Mouse (Mus musculus): ENCODE measurements around the gene Akap2. TPM values are rescaled to one million over a fixed set of nuclear protein-coding genes. Genes with fewer than 3 reads are reported as not detected.

Akap2 gene
- total RNA-seq, 2 experiments from 2014 or later, result 35.1 to 38.1 TPM

GRCm38 (mm10) chr4:57847676-57848075 lies 130.2 kb downstream of the Akap2 start:
- no peak for DNase-seq (ENCODE audit: low spot score in 2 of 2)
- intact Hi-C loops (cut with DNase I), result no loop called here

- intact Hi-C loops (cut with DNase I), result no loop called here
- no peak for DNase-seq (ENCODE audit: low spot score in 2 of 2)
Measured at GRCm38 (mm10) chr4:57849465-57849864, 132.0 kb downstream of the Akap2 start.

DNA sequence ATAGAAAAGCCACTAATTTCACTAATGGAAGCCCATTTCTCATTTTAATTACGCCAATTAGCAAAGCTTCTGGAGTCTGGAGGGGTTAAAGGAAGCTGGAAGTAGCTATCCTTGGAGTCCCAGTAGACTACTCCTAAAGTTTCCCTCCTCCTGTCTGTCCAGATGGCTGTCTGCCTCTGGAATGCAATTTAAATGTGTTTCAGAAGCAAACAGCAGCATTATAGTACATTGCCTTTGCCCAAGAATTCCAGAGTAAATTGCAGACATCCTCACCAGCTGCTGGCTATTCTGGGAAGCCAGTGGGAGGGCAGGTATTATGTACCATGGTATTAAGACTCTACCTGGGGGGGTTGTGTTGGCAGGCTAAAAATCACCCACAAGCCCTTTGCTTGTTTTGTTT lies 134.3 kb downstream of the Akap2 start:
- intact Hi-C loops (cut with DNase I), result no loop called here

DNA sequence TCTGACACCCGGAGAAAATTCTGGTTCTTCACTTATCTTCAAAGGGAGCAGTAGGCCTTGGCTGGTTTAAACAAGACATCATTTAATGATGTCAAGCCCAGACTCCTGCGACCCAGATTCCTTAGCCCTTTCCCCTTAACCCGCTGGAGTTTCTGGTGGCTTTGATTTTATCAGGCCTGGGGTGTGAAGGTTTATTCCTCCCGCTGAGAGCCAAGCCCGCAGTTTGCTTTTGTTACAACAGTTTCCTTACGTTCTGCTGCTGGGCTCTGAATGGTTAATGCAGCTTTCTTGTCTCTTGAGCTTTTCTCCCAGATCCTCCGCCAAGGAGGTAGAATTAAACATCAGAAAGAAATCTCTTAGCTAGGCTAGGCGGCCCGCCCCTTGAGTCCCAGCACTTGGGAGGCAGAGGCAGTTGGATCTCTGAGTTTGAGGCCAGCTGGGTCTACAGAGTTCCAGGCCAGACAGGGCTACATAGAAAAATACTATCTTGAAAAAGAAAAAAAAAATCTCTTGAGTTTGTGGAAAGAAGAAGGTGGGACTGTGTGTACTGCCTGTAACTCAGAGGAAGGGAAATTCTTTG lies 135.1 kb downstream of the Akap2 start:
- no peak for DNase-seq (ENCODE audit: low spot score in 2 of 2)
- intact Hi-C loops (cut with DNase I), result no loop called here

More for the DNA sequence above, 134.3 kb downstream of the Akap2 start:
- DNase-seq (ENCODE audit: low spot score in 2 of 2), result no peak

GRCm38 (mm10) chr4:57854181-57854580 lies 136.7 kb downstream of the Akap2 start:
- intact Hi-C loops (cut with DNase I), result no loop called here

DNA sequence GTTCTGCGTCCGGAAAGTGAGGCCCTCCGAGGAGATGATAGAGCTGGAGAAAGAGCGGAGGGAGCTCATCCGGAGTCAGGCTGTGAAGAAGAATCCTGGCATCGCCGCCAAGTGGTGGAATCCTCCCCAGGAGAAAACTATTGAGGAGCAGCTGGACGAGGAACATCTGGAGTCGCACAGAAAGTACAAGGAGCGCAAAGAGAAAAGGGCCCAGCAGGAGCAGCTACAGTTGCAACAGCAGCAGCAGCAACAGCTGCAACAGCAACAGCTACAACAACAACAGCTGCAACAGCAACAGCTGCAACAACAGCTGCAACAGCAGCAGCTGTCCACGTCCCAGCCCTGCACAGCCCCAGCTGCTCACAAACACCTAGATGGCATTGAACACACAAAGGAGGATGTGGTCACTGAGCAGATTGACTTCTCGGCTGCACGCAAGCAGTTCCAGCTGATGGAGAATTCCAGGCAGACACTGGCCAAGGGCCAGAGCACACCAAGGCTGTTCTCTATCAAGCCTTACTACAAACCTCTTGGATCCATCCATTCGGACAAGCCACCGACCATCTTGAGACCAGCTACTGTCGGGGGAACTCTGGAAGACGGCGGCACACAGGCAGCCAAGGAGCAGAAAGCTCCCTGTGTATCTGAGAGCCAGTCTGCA lies 138.0 kb downstream of the Akap2 start:
- intact Hi-C loops (cut with DNase I), result no loop called here
- no peak for DNase-seq (ENCODE audit: low spot score in 2 of 2)

More at GRCm38 (mm10) chr4:57854181-57854580, 136.7 kb downstream of the Akap2 start:
- no peak for DNase-seq (ENCODE audit: low spot score in 2 of 2)

- DNase-seq (ENCODE audit: low spot score in 2 of 2), result no peak
- intact Hi-C loops (cut with DNase I), result no loop called here
Measured at GRCm38 (mm10) chr4:57856673-57857072, 139.2 kb downstream of the Akap2 start.

GRCm38 (mm10) chr4:57860204-57860611 lies 142.8 kb downstream of the Akap2 start:
- no peak for DNase-seq (ENCODE audit: low spot score in 2 of 2)
- intact Hi-C loops (cut with DNase I), result no loop called here

DNA sequence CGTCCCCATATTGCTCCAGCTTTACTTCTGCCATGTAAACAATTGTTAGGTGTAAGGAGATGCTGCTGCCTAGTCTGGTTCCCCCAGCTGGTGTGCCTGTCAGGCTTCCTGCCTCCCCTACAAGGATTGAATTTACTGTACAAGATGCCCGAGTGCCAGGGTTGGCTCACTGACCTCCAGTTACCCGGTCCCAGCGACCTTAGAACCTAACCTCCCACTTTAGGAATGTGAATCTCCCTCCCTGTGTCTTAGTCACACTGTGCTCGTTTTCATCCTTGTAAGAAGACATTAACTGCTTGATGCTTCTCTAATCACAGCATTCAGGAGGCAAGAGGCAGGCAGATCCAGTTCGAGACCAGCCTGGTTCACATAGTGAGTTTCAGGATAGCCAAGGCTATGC lies 143.7 kb downstream of the Akap2 start:
- no peak for DNase-seq (ENCODE audit: low spot score in 2 of 2)
- intact Hi-C loops (cut with DNase I), result no loop called here

GRCm38 (mm10) chr4:57861856-57862255 lies 144.4 kb downstream of the Akap2 start:
- DNase-seq (ENCODE audit: low spot score in 2 of 2), result no peak
- intact Hi-C loops (cut with DNase I), result no loop called here

DNA sequence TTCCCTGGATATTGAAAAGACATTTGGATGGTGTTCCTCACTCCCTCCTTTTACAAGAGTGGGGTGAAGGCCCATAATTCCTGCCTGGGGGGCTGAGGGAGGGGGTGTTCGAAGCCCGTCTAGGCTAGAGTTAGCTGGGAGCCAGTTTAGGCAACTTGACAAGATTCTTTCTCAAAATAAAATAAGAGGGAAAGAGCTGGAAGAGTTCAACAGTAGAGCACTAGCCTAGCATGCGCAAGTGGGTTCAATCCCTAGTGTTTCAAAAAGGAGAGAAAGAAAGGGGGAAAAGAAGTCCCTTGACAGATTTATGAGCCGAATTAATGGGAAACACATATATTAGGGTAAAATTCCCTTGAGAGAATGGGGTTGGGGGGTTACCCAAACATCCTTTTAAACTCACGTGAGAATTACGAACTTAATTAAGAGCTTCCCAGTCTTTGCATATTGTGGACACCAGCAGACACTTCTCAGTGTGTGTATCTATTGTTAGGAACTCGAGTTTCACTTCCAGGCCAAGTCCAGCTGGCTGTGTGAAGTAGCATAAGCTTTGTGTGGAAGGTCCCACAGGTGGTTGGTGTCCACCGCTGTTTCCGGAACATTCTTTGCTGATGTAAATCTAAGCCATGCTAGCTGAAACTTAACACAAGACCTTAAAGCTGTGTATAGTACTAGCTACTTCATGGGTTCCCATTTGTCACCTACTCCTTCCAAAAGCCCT lies 145.0 kb downstream of the Akap2 start:
- no peak for DNase-seq (ENCODE audit: low spot score in 2 of 2)
- intact Hi-C loops (cut with DNase I), result no loop called here

DNA sequence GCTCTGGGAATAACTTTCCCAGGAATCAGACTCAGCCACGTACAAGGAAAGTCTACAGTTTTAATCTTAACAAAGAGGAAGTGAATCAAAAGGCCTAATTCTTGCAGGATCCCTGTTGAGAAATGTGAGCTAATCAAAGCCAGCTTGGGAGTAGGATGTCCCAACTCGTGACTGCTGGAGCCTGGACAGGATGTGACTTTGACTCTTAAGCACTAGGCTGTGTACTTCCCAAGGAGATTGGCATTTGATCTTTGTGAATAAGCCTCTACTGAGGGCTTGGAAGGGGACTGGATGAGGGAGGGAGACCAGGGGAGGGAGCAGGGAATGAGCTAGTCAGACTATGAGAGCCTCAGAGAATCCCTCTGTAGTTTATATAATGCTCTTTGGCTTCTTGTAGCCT lies 148.6 kb downstream of the Akap2 start:
- intact Hi-C loops (cut with DNase I), result loop anchor here (5.0 kb wide), 1 partner anchor 194 kb away; no protein-coding TSS in a partner anchor
- no peak for DNase-seq (ENCODE audit: low spot score in 2 of 2)

DNA sequence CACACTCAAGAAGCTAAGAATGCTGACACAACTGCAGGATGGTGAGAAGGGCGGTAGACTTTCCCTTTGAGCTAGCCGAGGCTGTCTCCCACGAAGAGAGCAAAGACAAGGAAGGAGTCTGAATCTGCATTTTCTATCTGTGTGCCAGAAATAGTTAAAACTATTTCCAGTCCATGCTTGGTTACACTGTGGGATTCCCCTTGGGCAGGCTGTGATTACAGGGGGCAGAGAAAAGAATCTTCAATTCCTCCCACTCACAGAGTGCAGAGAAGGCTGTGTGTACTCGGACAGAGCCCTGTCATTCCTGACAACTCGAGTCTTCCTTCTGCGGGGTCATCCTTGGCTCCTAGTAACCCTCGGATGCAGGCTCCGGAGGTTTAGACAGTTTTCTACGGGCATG lies 149.5 kb downstream of the Akap2 start:
- DNase-seq (ENCODE audit: low spot score in 2 of 2), result peak in 1 of 2 experiments; percentile 27
- intact Hi-C loops (cut with DNase I), result loop anchor here (5.0 kb wide), 1 partner anchor 195 kb away; no protein-coding TSS in a partner anchor

DNA sequence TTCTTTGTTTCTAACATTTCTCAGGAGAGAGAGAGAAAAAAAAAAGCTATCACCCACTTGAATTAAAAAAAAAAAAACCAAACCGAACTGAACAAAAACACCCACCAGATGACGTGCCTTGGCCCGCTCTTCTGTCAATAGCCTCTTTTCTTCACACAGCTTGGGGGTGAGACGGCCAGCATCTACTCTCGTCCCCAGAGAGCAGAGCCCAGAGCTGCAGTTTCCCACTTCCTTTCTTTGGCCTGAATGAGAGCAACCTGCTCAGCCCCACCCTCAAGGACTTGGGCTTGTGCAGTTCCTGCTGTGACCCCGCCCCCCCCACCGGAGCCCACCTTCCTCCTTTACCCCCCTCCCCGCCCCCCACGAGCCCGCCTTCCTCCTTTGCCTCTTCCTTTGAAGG lies 150.0 kb downstream of the Akap2 start:
- intact Hi-C loops (cut with DNase I), result loop anchor here (5.0 kb wide), 1 partner anchor 195 kb away; no protein-coding TSS in a partner anchor
- no peak for DNase-seq (ENCODE audit: low spot score in 2 of 2)

GRCm38 (mm10) chr4:57879137-57879536 lies 161.7 kb downstream of the Akap2 start:
- intact Hi-C loops (cut with DNase I), result no loop called here
- no peak for DNase-seq (ENCODE audit: low spot score in 2 of 2)

- intact Hi-C loops (cut with DNase I), result loop anchor here (2.0 kb wide), 1 partner anchor 207 kb away; no protein-coding TSS in a partner anchor
- DNase-seq (ENCODE audit: low spot score in 2 of 2), result peak; percentile 75 to 86
Measured at GRCm38 (mm10) chr4:57879804-57880357, 162.4 kb downstream of the Akap2 start.

- intact Hi-C loops (cut with DNase I), result no loop called here
- DNase-seq (ENCODE audit: low spot score in 2 of 2), result no peak
Measured at GRCm38 (mm10) chr4:57883520-57884421, 166.3 kb downstream of the Akap2 start.

DNA sequence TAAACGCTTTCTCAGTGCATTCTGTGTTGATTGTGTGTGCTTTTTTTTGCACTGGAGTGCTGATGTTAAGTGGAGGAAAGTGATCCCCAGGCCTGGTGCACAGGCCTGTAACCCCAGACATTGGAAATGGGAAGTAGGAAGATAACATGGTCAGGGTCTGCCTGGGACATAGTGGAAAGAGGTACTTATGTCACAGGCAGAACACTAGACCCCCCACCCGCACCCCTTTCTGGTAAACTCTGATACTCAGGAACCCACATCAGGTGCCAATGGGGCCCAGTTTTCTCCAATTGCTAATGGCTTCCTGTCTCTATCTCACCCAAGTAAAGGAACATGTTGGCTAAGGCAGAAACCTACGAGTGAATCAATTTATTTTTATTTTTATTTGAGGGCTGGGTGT lies 167.1 kb downstream of the Akap2 start:
- no peak for DNase-seq (ENCODE audit: low spot score in 2 of 2)
- intact Hi-C loops (cut with DNase I), result no loop called here

DNA sequence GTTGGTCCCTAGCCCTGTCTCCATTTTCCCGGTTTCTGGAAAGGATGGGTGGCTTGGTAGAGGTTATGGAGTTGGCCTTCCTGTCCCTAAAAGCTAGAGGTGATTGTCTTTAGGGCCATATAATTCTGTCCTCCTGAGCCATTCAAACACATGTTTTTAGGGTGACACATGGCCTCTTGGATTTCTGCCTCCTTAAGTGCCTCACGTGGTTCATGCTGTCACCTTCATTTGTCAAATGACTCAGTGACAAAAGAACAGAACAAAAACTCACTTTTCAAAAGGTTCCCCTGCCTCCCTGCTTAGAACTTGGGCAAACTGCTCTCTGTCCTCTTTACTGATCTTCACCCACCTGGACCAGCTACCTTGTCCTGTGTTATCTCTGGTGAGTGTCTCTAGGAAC lies 167.7 kb downstream of the Akap2 start:
- intact Hi-C loops (cut with DNase I), result no loop called here
- no peak for DNase-seq (ENCODE audit: low spot score in 2 of 2)
